Mouse (Mus musculus) hindbrain, embryonic 15.5 days (tissue): ENCODE measurements around the gene Adat3. TPM values are rescaled to one million over a fixed set of nuclear protein-coding genes. Genes with fewer than 3 reads are reported as not detected.
"Not testable (repeated sequence)": the region's sequence is repeated elsewhere in the genome, so short reads cannot be mapped to it uniquely, and the experiment has no call there.

Experiments used
- ATAC-seq: fragments of 200-750 bp; cut with Nextera tagmentation; 2 replicates; pipeline ENCODE4 v1.8.0; 2017; ENCODE audit warnings: low read depth, moderate number of reproducible peaks, moderate TSS enrichment; ENCODE audit not compliant: low FRiP score
- H3K27ac ChIP-seq: fragments of 300-500 bp; sonication (generic); replicated peaks from 2 replicates; pipeline ENCODE4 v1.5.1; 2015; ENCODE audit warnings: mild to moderate bottlenecking, inconsistent platforms
- H3K27me3 ChIP-seq: fragments of 300-500 bp; sonication (generic); 2 replicates; pipeline ENCODE4 v1.6.1; 2015; ENCODE audit warnings: control low read depth, inconsistent platforms
- H3K36me3 ChIP-seq: fragments of 300-500 bp; sonication (generic); 2 replicates; pipeline ENCODE4 v1.6.1; 2015; ENCODE audit warnings: control low read depth, inconsistent platforms
- H3K4me1 ChIP-seq: fragments of 300-500 bp; sonication (generic); replicated peaks from 2 replicates; pipeline ENCODE4 v1.6.1; 2015; ENCODE audit warnings: control low read depth, inconsistent platforms
- H3K4me2 ChIP-seq: fragments of 300-500 bp; sonication (generic); 2 replicates; pipeline ENCODE4 v1.6.1; 2015; ENCODE audit warnings: moderate library complexity, mild to moderate bottlenecking, inconsistent platforms
- H3K4me3 ChIP-seq: fragments of 300-500 bp; sonication (generic); 2 replicates; pipeline ENCODE4 v1.5.1; 2015; ENCODE audit warnings: mild to moderate bottlenecking, inconsistent platforms
- H3K9ac ChIP-seq: fragments of 300-500 bp; sonication (generic); 2 replicates; pipeline ENCODE4 v1.6.1; 2015; ENCODE audit warnings: inconsistent platforms
- H3K9me3 ChIP-seq: fragments of 300-500 bp; sonication (generic); 2 replicates; pipeline ENCODE4 v1.6.1; 2016; ENCODE audit warnings: control low read depth, inconsistent platforms
- WGBS: fragments of 180-500 bp; shearing (Covaris S2); methylation state at CpG from one replicate; pipeline ENCODE4 v1.1.7; 2015; 5-methylcytosine and 5-hydroxymethylcytosine counted together
- polyA plus RNA-seq: library from polyadenylated mRNA; unstranded; fragments of >200 nt; fragmentation: Nextera tagmentation; extraction: Ambion mirVana; gene quantifications from 2 replicates; pipeline ENCODE4 v1.2.1, GENCODE M21; 2015

Gene Adat3
- polyA plus RNA-seq, 1 experiment from 2014 or later = 4.8 TPM

DNA sequence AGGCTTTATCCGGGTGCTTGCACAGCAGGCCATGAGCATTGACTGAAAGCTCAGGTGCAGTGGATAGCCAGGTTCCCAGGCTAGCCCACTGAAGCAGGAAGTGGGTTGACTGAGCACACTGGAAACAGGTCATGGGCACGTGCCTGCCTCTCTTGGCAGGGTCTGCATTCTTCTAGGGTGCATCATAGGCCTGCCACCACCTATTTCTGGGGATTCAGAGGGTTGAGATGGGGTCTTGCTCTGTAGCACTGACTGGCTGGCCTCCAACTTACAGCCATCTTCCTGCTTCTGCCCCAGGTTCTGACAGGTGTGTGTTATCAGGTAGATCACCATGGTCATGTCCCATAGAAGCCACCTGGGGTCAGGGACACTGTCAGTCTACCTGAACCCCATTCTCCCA lies 2.3 kb downstream of the Adat3 start:
- Histone ChIP-seq H3K27me3 (no peaks in the 10 kb centered on the region), H3K36me3 (peaks cover 29% of the 10 kb centered on the region)
- whole genome bisulfite sequencing = 87% methylated on average over 2 of the region's 2 CpGs

DNA sequence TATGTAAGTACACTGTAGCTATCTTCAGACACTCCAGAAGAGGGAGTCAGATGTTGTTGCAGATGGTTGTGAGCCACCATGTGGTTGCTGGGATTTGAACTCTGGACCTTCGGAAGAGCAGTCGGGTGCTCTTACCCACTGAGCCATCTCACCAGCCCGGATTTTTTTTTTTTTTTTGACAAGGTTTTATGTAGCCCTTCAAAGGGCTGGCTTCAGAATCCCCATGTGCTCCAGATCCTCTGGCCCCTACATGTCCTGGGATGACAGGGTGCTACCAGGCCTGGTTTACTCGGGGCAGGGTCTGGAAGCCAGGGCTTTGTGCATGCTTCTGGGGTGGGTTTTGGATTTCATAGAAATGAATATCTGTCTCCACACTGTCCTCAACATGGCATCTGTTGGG lies 3.0 kb downstream of the Adat3 start, which contains the start of gene Gm49322:
Gene Gm49322 (plus strand): TSS at position 301 of the 400 bp plus-strand sequence.
- not testable (repeated sequence) for H3K4me3 ChIP-seq, ATAC-seq, H3K27ac ChIP-seq, H3K9me3 ChIP-seq, H3K9ac ChIP-seq, H3K4me2 ChIP-seq, H3K27me3 ChIP-seq
- peaks cover 21% of the 10 kb centered on the region for H3K4me1 ChIP-seq
- WGBS = 95% methylated on average over 4 of the region's 4 CpGs
- H3K36me3 ChIP-seq = peaks cover 29% of the 10 kb centered on the region

More for the DNA sequence above, 2.3 kb downstream of the Adat3 start:
- no peak overlapping the region for H3K9ac ChIP-seq
- no peak for ATAC-seq
- H3K4me3 ChIP-seq = no peak overlapping the region
- H3K4me2 ChIP-seq = no peak overlapping the region
- H3K27ac ChIP-seq = no peak overlapping the region
- H3K4me1 ChIP-seq = peaks cover 21% of the 10 kb centered on the region
- no peaks in the 10 kb centered on the region for H3K9me3 ChIP-seq

DNA sequence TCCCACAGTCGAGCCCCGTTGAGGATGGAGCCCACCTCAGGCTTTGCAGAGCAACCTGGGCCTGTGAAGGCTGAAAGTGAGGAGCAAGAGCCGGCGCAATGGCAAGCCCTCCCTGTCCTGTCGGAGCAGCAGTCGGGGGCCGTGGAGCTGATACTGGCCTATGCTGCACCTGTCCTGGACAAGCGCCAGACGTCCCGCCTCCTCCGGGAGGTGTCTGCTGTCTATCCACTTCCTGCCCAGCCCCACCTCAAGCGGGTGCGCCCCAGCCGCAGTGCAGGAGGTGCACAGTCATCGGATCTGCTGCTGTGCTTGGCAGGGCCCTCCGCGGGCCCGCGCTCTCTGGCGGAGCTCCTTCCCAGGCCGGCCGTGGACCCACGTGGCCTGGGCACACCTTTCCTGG lies 3.6 kb downstream of the Adat3 start:
- no peak overlapping the region for H3K9ac ChIP-seq
- H3K27me3 ChIP-seq = no peaks in the 10 kb centered on the region
- no peak overlapping the region for H3K4me2 ChIP-seq
- 93% methylated on average over 23 of the region's 23 CpGs for WGBS
- no peak overlapping the region for H3K4me3 ChIP-seq
- ATAC-seq = no peak
- peaks cover 21% of the 10 kb centered on the region for H3K4me1 ChIP-seq
- no peak overlapping the region for H3K27ac ChIP-seq
- peaks cover 29% of the 10 kb centered on the region for H3K36me3 ChIP-seq
- no peaks in the 10 kb centered on the region for H3K9me3 ChIP-seq

DNA sequence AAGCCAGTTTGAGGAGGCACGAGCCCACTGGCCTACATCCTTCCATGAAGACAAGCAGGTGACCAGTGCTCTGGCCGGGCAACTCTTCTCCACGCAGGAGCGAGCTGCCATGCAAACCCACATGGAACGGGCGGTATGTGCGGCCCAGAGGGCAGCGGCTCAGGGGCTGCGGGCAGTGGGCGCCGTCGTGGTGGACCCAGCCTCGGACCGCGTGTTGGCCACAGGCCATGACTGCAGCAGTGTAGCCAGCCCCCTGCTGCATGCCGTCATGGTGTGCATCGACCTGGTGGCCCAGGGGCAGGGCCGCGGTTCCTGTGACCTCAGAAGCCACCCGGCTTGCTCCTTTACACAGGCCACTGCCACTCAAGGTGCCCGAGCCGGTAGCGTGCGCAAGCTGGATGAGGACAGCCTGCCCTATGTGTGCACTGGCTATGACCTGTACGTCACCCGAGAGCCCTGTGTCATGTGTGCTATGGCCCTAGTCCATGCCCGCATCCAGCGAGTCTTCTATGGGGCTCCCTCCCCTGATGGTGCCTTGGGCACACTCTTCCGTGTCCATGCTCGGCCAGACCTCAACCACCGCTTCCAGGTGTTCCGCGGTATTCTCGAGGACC lies 4.2 kb downstream of the Adat3 start:
- no peaks in the 10 kb centered on the region for H3K9me3 ChIP-seq
- no peak overlapping the region for H3K9ac ChIP-seq
- H3K27me3 ChIP-seq = no peaks in the 10 kb centered on the region
- H3K27ac ChIP-seq = no peak overlapping the region
- no peak overlapping the region for H3K4me2 ChIP-seq
- no peak for ATAC-seq
- peaks cover 21% of the 10 kb centered on the region for H3K4me1 ChIP-seq
- H3K36me3 ChIP-seq = peaks cover 29% of the 10 kb centered on the region
- WGBS = 96% methylated on average over 34 of the region's 34 CpGs
- H3K4me3 ChIP-seq = no peak overlapping the region

DNA sequence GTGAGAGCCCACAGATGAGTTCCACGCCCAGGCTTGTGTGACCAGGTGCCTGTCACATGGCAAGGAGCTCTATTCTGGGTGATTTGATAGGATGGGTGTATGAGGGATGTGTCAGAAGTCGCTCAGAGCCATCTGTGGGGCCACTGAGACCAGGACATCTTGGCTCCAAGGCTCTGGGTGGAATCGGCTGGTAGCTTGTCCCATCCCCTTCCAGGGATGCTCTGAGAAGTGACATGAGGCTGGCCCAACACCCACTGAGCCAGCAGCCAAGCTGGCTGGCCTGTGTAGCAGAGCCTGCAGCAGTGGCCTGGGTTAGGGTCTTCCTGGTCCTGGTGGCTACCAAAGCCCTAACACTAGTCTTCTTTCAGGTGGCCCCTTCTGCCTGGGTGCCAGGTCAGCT lies 5.8 kb downstream of the Adat3 start:
- Histone ChIP-seq H3K4me1 (peaks cover 13% of the 10 kb centered on the region), H3K9ac (no peak overlapping the region), H3K4me2 (no peak overlapping the region), H3K4me3 (no peak overlapping the region), H3K9me3 (no peaks in the 10 kb centered on the region), H3K27ac (no peak overlapping the region), H3K36me3 (peaks cover 38% of the 10 kb centered on the region), H3K27me3 (no peaks in the 10 kb centered on the region)
- WGBS = 91% methylated on average over 3 of the region's 3 CpGs
- ATAC-seq = no peak

DNA sequence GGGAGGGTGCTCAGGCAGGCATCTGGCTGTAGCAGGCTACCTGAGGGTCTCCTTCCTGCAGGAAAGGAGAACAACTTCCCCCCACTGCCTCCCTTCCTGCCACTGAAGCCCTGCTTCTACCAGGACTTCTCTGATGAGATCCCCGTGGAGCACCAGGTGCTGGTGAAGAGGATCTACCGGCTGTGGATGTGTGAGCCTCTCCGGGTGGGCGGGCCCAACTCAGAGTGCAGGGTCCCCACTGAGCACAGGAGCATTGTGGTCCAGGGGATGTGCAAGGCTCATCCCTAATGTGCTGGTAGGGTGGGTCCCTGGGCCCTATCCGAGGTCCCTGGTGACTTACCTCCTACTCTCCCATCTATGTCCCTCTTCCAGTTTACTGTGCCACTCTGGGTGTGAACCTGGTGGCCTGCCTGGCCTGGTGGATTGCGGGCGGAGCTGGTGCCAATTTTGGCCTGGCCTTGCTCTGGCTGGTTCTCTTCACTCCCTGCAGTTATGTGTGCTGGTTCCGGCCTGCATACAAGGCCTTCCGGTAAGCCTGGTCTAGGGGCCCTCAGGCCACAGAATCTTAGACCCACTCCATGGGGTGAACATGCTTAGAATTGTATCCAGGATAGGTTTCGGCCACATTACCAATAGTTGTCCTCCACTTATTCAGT lies 6.7 kb downstream of the Adat3 start:
- no peak overlapping the region for H3K4me2 ChIP-seq
- no peak overlapping the region for H3K4me3 ChIP-seq
- ATAC-seq = no peak
- H3K9me3 ChIP-seq = no peaks in the 10 kb centered on the region
- no peaks in the 10 kb centered on the region for H3K27me3 ChIP-seq
- WGBS = 91% methylated on average over 10 of the region's 10 CpGs
- H3K36me3 ChIP-seq = peaks cover 44% of the 10 kb centered on the region
- H3K4me1 ChIP-seq = peaks cover 3% of the 10 kb centered on the region
- no peak overlapping the region for H3K9ac ChIP-seq
- no peak overlapping the region for H3K27ac ChIP-seq

DNA sequence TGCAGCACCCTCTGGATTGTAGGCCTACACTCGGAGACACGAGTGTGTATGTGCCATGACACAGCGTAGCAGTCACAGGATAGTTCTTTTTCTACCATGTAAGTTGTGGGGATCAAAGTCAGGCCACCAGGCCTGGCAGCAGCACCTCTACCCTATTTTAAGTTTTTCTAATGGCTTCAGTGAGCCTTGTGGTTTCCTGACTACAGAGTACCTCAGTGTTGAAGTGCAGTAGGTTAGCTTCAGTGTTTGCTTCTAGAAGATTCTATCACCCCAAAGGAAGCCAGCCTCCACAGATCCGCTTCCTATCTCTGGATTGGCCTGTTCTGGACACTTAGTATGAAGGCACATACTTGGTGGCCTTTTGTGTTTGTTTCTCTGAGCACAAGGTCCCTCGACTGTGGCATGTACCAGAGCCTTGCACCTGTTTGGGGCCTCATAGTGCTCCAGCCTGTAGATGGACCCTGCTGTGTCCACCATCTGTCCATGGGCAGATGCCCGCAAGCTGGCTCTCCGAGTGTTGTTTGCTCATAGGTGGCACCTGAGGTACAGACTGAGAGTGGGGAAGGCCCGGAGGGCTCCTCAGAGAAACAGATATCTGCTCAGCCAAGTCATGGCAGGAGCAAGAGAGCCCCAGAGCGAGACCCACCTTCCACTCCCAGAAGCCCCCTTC lies 7.6 kb downstream of the Adat3 start:
- Histone ChIP-seq H3K9me3 (no peaks in the 10 kb centered on the region), H3K27me3 (no peaks in the 10 kb centered on the region), H3K4me2 (no peak overlapping the region), H3K36me3 (peaks cover 51% of the 10 kb centered on the region), H3K4me3 (no peak overlapping the region), H3K4me1 (no peaks in the 10 kb centered on the region), H3K27ac (no peak overlapping the region), H3K9ac (no peak overlapping the region)
- ATAC-seq = no peak
- WGBS = 86% methylated on average over 9 of the region's 9 CpGs

DNA sequence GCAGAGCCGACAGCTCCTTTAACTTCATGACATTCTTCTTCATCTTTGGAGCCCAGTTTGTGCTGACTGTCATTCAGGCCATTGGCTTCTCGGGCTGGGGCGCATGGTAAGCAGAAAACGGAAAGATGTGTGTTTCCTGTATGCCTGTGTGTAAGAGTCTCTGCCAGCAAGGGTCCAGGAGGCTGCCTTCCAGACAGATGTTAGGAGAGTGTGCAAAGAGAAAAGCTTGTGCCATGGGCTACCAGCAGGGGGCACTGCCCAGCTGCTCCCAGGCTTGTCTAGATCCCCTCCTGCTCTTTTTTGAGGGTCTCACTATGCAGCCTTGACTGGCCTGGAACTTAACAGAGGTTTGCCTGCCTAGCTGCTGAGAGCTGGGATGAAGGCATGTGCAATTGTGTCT lies 8.3 kb downstream of the Adat3 start:
- WGBS = 78% methylated on average over 4 of the region's 4 CpGs
- no peak overlapping the region for H3K4me3 ChIP-seq
- H3K4me1 ChIP-seq = no peaks in the 10 kb centered on the region
- H3K27me3 ChIP-seq = no peaks in the 10 kb centered on the region
- no peak overlapping the region for H3K27ac ChIP-seq
- ATAC-seq = no peak
- no peaks in the 10 kb centered on the region for H3K9me3 ChIP-seq
- no peak overlapping the region for H3K9ac ChIP-seq
- H3K4me2 ChIP-seq = no peak overlapping the region
- H3K36me3 ChIP-seq = peaks cover 58% of the 10 kb centered on the region

DNA sequence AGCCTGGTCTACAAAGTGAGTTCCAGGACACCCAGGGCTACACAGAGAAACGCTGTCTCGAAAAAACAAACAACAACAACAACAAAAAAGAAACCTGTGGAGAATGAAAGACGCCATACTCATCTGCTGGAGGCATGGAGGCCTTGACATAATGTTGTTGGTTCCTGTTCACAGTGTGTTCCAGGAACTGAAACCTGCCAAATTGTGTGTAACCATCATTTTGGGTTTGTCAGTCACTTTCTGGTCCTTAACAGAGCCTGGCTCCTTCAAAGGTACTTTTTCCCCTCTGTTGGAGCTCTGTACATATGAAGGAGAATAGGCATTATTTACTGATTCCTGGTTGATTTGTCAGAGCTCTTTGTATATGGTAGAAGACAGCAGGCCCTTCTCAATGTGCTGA lies 9.2 kb downstream of the Adat3 start:
- H3K4me3 ChIP-seq = no peak overlapping the region
- H3K27me3 ChIP-seq = no peaks in the 10 kb centered on the region
- no peak overlapping the region for H3K4me2 ChIP-seq
- peaks cover 55% of the 10 kb centered on the region for H3K36me3 ChIP-seq
- H3K27ac ChIP-seq = no peak overlapping the region
- H3K4me1 ChIP-seq = no peaks in the 10 kb centered on the region
- 98% methylated on average over 3 of the region's 3 CpGs for WGBS
- H3K9me3 ChIP-seq = no peaks in the 10 kb centered on the region
- no peak overlapping the region for H3K9ac ChIP-seq
- ATAC-seq = no peak

DNA sequence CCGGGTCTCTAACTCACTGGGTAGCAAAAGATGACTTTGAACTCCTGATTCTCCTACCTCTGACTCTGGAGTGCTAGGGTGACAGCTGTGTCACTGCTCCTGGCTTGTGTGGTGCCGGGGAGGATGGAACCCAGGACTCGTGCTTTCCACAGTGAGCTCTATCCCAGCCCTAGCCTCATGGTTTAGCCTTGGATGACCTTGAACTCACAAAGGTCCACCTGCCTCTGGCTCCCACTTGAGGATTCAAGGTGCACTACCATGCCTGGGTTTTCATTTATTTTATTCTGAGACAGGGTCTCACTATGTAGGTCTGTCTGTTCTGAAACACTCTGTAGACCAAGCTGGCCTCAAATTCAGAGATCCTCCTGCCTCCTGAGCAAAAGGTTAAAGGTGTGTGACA lies 11.1 kb downstream of the Adat3 start:
- Histone ChIP-seq H3K4me3 (no peak overlapping the region), H3K27me3 (no peaks in the 10 kb centered on the region), H3K27ac (no peak overlapping the region), H3K4me2 (no peak overlapping the region), H3K9ac (no peak overlapping the region), H3K9me3 (no peaks in the 10 kb centered on the region), H3K4me1 (no peaks in the 10 kb centered on the region), H3K36me3 (peaks cover 37% of the 10 kb centered on the region)
- WGBS = 92% methylated on average over 3 of the region's 3 CpGs
- no peak for ATAC-seq

DNA sequence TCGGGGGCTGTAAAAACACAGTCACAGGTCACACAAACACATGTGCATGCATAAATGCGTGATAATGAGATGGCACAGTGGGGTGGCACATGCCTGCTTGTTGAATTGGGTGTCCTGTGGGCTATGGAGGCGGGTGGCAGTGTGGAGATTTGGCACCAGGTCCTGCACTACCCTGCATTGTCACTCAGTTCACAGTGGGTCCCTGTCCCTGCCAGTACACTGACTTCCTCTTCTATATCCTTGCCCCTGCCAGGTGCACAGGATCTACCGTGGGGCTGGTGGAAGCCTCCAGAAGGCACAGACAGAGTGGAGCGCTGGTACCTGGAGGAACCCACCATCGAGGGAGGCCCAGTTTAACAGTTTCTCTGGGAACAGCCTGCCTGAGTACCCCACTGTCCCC lies 11.7 kb downstream of the Adat3 start:
- Histone ChIP-seq H3K36me3 (peaks cover 34% of the 10 kb centered on the region), H3K9me3 (no peaks in the 10 kb centered on the region), H3K4me3 (no peak overlapping the region), H3K27ac (no peak overlapping the region), H3K4me2 (no peak overlapping the region), H3K9ac (no peak overlapping the region), H3K4me1 (no peaks in the 10 kb centered on the region), H3K27me3 (no peaks in the 10 kb centered on the region)
- WGBS = 88% methylated on average over 6 of the region's 6 CpGs
- no peak for ATAC-seq

DNA sequence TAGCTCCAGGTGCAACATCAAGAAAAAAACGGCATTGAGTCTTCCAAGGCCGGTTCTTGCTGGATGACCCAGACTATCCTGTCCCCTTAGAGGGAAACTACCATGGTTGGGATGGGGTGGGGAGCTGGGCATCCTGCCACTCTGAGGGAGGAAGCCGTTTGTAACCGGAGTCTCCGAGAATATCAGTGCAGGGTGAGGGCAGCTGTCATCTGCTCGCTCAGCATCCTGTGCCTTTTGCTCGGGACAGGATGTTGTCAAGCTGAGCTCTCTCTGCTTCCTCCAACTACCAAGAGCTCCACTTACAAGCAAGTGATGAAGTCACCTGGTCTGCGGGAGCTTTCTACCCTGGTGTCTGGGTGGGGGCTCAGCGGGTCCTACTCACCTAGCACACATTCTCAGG lies 15.5 kb downstream of the Adat3 start:
- no peak for ATAC-seq
- no peak overlapping the region for H3K27ac ChIP-seq
- peaks cover 11% of the 10 kb centered on the region for H3K4me1 ChIP-seq
- H3K4me2 ChIP-seq = no peak overlapping the region
- H3K9ac ChIP-seq = no peak overlapping the region
- H3K36me3 ChIP-seq = peaks cover 27% of the 10 kb centered on the region
- H3K27me3 ChIP-seq = no peaks in the 10 kb centered on the region
- 80% methylated on average over 9 of the region's 9 CpGs for WGBS
- H3K9me3 ChIP-seq = no peaks in the 10 kb centered on the region
- H3K4me3 ChIP-seq = no peak overlapping the region
